Mouse (Mus musculus): ENCODE data around the gene Gjc1.

Gjc1 gene

GRCm38 (mm10) chr11:102770662-102771435 lies 48.7 kb downstream of the Gjc1 start:
- DNase-seq = no peak

GRCm38 (mm10) chr11:102769993-102770661 lies 49.4 kb downstream of the Gjc1 start:
- DNase-seq = no peak

DNA sequence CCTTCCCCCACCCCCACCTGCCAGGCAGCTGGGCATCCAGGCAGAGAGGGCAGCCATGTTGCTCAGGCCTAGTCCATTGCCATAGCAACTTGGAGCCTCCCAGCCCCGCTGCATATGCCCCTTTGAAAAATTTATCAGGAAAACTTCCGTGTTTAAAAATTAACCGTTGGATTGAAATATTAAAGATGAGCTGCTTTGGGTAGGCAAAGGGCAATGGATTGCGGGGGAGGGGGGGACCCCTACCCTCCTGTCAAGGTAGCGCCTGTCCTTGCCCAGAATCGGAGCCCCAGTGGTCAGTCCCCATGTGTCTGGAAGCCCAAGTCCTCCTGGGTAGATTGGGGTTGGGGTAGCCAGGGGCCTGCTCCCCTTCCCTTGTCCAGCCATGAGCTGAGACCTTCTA lies 50.4 kb downstream of the Gjc1 start:
- no peak for DNase-seq

DNA sequence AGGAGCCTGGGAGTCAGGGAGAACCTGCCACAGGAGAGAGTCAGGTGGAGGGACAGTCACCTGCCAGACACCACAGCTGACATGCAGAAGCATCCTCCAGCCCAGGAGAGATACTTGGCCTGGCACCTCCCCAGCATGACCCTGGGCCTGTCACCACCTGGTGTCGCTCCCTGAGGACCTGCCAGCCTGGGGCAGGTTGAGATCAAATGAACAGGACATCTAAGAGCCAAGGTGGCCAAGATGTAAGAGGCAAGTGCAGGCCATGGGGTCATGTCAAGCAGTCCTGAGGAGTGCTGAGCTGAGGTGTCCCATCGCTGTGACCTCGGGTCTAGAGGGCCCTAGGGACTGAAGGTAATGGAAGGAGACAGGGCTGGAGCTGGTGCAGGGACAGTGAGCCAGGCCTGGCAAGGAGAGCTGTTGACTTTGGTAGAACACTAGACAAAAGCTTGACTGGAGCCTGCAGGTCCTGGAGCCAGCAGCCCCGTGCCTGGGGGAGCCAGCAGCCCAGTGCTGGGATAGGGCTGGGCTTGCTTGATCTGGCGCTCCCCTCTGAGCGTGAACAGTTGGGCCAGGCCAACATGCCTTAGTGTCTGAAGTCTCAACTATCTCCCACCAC lies 52.3 kb downstream of the Gjc1 start:
- DNase-seq = no peak

DNA sequence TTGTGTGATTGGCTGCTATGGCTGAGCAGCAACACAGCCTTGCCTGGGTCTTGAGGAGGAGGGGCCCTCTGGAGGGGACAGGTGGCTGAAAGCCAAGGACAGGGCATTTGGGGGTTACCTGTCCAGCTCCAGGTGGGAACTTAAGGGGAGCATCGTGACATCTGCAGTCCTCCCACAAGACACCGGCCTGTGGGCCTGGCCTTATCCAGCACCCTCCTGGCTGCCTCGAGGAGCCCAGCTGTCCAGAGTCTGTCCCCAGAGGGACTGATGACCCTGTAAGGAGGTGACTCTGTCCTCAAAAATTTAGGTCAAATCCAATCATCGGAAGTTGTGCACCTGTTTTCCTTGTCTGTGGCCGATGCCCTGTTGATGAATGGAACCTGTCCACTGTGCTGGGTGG lies 54.1 kb downstream of the Gjc1 start:
- DNase-seq = no peak

DNA sequence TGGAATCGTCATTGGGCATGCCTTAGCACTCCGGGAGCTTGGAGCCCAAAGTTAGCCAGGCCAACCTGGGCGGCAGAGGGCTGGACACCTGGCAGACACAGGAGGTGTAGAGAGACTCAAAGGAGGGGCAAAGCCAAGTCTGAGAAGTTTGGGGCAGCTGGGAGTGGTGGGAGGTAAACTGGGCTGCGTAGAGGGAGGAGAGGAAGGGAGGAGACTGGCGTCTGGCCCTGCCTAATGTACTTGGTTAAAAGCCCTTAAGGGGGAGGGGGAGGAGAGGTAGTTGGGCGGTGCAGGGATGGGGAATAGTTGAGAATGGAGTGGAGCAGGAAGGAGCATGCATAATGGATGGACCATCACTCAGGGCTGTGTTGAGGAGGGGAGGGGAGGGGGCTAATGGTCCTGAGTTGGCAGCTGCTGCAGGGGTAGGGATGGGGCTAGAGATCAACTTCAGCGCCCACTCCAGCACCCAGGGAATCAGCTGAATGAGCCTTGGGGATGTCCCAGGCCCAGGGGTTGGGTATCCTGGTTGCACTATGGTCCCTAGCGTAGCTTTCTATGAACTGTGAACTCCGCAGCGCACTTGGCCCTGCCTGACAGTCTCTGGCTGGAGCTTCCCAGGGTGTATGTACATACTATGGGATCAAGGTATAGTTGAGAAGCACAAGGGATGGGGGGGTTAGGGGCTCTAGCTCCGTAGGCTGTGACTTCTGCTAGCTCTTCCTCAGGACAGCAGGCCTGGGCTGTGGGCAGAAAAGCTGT lies 56.3 kb downstream of the Gjc1 start:
- DNase-seq = no peak

DNA sequence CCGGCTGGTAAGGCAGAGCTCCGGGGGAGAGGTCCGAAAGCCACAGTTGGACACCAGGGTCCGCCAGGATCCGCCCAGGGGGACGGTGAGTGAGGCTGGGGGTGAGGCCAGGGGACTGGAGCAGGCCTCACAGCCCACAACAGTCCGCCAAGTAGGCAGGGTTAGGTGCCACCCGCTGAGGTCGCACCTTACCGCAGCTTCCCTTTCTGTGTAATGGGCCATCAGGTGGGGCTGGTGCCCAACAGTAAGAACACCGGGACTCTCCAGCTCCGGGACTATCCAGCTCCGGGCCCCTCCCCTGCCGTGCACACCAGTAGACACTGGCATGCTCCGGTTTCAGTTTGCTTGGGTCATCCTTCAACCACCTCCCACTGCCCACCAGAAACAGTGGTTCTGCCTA lies 57.3 kb downstream of the Gjc1 start:
- DNase-seq = no peak

DNA sequence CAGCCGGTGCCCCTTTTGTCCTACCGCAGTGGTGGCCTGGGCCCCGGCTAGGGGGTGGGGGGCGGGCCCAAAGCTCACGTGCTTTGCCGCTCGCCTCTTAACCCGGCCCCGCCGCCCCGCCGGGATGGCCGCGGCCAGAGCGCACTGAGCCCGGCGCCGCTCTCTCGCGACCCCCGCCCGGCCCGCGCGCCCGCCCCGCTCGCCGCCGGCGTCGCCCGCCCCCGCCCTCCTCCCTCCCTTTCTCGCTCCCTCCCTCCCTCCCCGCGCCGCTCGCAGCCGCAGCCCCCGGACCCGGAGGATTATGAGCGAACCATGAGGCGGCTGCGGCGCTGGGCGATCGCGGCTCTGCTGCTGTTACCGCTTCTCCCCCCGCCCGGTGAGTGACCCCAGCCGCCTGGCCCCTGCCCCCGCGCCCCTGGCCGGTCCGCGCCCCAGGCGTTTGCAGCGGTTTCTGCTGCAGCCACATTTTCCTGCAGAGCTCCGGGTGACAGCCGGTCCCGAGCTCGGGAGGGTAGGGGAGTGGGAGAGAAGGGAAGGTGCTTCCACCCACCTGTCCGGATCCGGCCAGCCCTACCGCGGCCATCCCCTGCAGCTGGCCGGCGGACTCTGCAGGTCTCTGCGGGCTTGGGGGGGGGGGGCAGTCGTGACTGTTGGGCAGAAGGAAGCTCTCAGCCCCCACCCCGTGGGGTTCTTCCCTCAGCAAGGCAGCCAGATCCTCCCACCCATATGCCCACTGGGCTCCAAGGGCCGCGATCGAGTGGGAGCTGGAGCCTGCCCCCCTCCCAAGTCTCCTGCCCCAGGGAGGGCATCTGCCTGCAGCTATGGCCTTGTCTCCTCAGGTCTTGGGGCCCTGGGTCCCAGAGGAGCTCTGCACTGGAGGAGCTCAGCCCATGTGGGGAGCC lies 57.9 kb downstream of the Gjc1 start, which contains the start of gene Adam11:
Gene Adam11 (plus strand): TSS at position 131 of the 902 bp plus-strand sequence.
- no peak for DNase-seq

DNA sequence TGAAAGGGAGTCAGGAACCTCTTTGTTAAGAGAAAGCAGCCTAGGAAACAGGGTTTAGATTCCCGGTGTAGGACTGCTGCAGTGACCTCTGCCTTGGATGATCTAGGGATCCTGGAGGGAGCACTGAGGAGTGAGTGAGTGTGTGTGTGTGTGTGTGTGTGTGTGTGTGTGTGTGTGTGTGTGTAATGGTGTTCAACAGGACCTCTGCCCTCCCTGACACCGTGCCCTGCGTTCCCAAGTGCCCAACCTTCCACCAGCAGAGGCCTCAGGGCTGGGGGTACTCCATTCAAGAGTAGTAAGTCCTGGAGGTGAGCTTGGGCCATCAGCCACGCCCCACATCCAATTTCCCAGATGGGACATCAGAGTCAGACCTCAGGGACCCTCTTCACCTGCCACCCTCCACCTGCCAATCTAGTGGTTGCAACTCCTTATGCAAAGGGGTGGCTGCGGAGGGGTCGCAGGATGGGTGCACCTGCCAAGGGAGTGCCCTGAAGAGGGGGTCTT lies 58.6 kb downstream of the Gjc1 start:
- no peak for DNase-seq

- DNase-seq = peak in 1 of 2 experiments; percentile 21
These were observed 60.5 kb downstream of the Gjc1 start for GRCm38 (mm10) chr11:102758977-102759376.

DNA sequence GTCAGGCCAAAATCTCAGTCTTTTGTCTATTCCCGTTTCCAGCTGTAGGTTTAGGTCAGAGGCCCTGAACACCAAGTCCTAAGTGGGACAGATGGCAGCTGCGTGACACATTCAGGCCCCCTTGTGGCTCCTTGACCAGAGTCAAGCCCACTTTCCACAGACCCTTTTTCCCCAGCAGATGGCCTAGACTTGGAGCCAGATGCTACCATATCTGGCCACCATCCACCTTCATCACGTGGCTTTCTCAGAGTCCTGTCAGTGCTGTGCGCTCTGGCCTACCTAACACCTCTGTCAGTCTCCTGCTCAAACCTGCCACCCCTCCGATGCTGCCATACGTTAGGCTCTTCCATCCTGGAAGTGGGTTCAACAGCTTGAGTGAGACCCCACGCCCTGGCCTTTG lies 64.1 kb downstream of the Gjc1 start:
- DNase-seq = no peak

DNA sequence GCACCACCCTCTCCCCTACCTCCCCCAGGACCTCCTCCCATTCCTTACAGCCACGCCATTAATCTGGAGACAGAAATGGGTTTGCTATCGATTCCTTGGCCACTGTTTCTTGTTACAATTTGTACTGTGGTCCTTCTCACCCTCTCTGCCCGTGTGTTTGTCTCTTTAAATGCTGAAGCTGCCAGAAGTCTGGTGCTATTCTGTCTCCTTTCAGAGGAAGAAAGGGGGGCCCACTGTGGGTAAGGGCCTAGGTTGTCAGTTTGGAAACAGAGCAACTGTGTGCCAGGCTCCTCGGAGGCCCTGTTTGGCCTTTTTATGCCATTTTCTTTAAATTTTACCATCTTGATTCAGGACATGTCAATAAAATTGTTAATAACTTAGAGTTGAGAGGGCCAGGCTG lies 65.1 kb downstream of the Gjc1 start:
- DNase-seq = no peak

GRCm38 (mm10) chr11:102753591-102754324 lies 65.7 kb downstream of the Gjc1 start:
- DNase-seq = peak in 1 of 2 experiments; percentile 28

- no peak for DNase-seq
These were observed 66.5 kb downstream of the Gjc1 start for GRCm38 (mm10) chr11:102752896-102753590.

- DNase-seq = no peak
These were observed 69.8 kb downstream of the Gjc1 start for GRCm38 (mm10) chr11:102749712-102750111.

Measured in lung, postnatal 4 days (tissue).